Mouse (Mus musculus) embryonic facial prominence, embryonic 13.5 days (tissue): Measurements from ENCODE around the gene Smim27. TPM values are rescaled to one million over a fixed set of nuclear protein-coding genes. Genes with fewer than 3 reads are reported as not detected.

Experiments used
- ATAC-seq: fragments of 200-750 bp; cut with Nextera tagmentation; 2 replicates; pipeline ENCODE4 v1.8.0; 2017; ENCODE audit warnings: low read depth; ENCODE audit not compliant: insufficient number of reproducible peaks, insufficient read depth, low FRiP score, low TSS enrichment
- H3K27ac ChIP-seq: fragments of 300-500 bp; sonication (generic); 2 replicates; pipeline ENCODE4 v1.5.1; 2015; ENCODE audit warnings: moderate library complexity, mild to moderate bottlenecking, inconsistent platforms
- H3K27me3 ChIP-seq: fragments of 300-500 bp; sonication (generic); 2 replicates; pipeline ENCODE4 v1.6.1; 2015; ENCODE audit warnings: mild to moderate bottlenecking, inconsistent platforms
- H3K36me3 ChIP-seq: fragments of 300-500 bp; sonication (generic); 2 replicates; pipeline ENCODE4 v1.6.1; 2015; ENCODE audit warnings: mild to moderate bottlenecking, inconsistent platforms
- H3K4me1 ChIP-seq: fragments of 300-500 bp; sonication (generic); 2 replicates; pipeline ENCODE4 v1.6.1; 2015; ENCODE audit warnings: inconsistent platforms
- H3K4me2 ChIP-seq: fragments of 300-500 bp; sonication (generic); 2 replicates; pipeline ENCODE4 v1.6.1; 2015; ENCODE audit warnings: moderate library complexity, mild to moderate bottlenecking, inconsistent platforms
- H3K4me3 ChIP-seq: fragments of 300-500 bp; sonication (generic); 2 replicates; pipeline ENCODE4 v1.5.1; 2015; ENCODE audit warnings: mild to moderate bottlenecking, inconsistent platforms
- H3K9ac ChIP-seq: fragments of 300-500 bp; sonication (generic); 2 replicates; pipeline ENCODE4 v1.6.1; 2015; ENCODE audit warnings: mild to moderate bottlenecking, inconsistent platforms
- H3K9me3 ChIP-seq: fragments of 300-500 bp; sonication (generic); 2 replicates; pipeline ENCODE4 v1.6.1; 2016; ENCODE audit warnings: inconsistent platforms
- WGBS: fragments of 180-500 bp; shearing (Covaris S2); methylation state at CpG from one replicate; pipeline ENCODE4 v1.1.7; 2015; ENCODE audit warnings: mixed read lengths; 5-methylcytosine and 5-hydroxymethylcytosine counted together
- polyA plus RNA-seq: library from polyadenylated mRNA; unstranded; fragments of >200 nt; fragmentation: Nextera tagmentation; extraction: Ambion mirVana; gene quantifications from 2 replicates; pipeline ENCODE4 v1.2.1, GENCODE M21; 2015

The Smim27 gene
- polyA plus RNA-seq: 35.9 and 49.5 TPM in 2 replicates

DNA sequence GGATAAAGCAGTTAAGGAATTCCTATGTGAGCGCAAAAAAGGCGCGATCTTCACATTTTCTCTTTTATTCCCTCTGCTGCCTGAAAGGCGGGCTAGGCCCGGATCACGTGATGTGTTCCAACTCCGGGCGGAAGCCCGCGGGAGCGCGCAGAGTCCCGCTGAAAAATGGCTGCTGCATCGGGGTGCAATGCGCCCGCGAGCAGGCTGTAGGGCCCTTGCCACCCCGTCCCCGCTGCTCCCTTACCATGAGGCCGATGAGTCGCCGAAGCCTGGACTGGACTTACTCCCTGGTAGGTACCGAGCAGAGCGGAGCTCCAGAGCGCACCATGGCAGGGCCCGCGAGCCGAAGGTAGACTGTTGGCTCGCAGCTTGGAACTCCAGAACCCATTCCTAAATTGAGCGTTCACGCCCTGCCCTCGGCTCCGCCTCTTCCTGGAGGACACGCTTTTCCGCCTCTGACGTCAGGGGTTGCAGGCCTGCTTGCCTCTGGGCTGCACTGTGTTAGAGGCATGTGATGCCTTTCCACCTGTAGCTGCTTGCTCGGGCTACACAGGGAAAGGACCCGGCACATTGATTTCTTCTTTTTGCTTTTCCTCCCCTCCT, at the start of gene Smim27, which contains the start of gene Topors:
Smim27 (plus strand) TSS at position 150 of the 603 bp plus-strand sequence.
Topors (minus strand) TSS at position 421 of the 603 bp plus-strand sequence.
- ATAC-seq: peak; percentile 96
- peak within 1 kb of the TSS; percentile 99 for H3K27ac ChIP-seq
- H3K9ac ChIP-seq: peak within 1 kb of the TSS; percentile 89
- under 1% methylated on average over 38 of the region's 38 CpGs for WGBS
- H3K9me3 ChIP-seq: no peaks in the 10 kb centered on the region
- H3K4me3 ChIP-seq: peak within 1 kb of the TSS; percentile 65
- H3K4me2 ChIP-seq: peak within 1 kb of the TSS; percentile 91
- H3K4me1 ChIP-seq: peaks cover 25% of the 10 kb centered on the region
- H3K36me3 ChIP-seq: peaks cover 24% of the 10 kb centered on the region
- H3K27me3 ChIP-seq: no peaks in the 10 kb centered on the region

DNA sequence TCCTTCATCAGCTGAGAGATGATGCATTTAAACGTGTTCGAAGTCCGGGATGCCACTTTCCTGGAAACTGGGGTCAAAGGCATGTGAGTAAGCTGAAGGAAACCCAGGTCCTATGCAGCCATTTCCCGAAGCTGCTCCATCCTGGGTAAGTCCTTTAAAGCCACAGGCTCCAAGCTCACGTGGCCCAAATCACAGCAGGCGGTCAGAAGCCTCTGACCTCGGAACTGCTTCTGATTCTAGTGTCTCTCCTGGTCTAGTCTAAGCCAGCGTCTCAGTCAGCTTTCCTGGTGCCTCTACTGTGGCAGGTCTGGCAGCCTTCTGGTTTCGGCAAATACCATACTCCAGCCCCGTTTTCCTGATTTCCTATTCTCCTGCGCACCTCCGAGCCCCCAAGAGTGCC, 48.9 kb upstream of the Smim27 start:
- WGBS: 29% methylated on average over 12 of the region's 12 CpGs
- Histone ChIP-seq H3K4me1 (no peaks in the 10 kb centered on the region), H3K4me3 (no peak overlapping the region), H3K9ac (no peak overlapping the region), H3K27me3 (peaks cover 14% of the 10 kb centered on the region; the same call in 1 of the 2 replicates), H3K27ac (no peak overlapping the region), H3K9me3 (no peaks in the 10 kb centered on the region), H3K36me3 (no peaks in the 10 kb centered on the region; the same call in 1 of the 2 replicates), H3K4me2 (no peak overlapping the region)
- no peak for ATAC-seq

DNA sequence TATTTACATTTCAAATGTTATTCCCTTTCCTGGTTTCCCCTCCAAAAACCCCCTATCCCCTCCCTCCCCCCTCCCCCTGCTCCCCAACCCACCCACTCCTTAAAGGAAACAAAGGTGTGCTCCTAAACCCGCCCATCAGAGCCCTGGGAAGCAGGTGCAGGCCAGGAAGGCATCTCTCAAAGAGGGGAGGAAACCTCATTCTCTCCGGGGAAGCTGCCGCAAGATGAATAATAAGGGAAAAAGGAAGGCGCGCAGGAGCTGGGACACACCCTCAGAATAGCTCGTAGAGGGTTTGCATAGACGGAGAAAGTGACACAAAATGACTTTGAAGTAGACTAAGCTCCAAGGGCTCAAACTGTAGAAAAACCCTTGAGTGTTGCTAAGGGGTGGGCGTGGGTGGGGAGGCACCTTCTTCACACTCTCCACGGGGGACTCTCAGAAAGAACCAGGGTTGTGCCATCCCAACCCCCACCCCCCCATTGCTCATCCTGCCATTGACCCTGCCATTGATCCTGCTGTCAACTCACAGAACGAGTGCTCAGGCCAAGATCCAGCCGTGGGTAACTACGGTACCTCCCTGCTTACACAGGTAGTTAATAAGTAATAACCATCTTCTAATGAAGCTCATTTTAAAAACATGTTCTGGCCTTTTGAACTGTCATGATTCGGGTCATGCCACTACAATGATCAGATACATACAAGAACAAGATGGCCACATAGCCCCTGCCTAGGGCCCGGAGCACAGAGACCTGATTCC, 48.2 kb upstream of the Smim27 start:
- 40% methylated on average over 14 of the region's 14 CpGs for WGBS
- Histone ChIP-seq H3K9me3 (no peaks in the 10 kb centered on the region), H3K4me3 (no peak overlapping the region), H3K4me1 (no peaks in the 10 kb centered on the region), H3K36me3 (no peaks in the 10 kb centered on the region; the same call in 1 of the 2 replicates), H3K4me2 (no peak overlapping the region), H3K27me3 (peaks cover 14% of the 10 kb centered on the region; the same call in 1 of the 2 replicates), H3K9ac (no peak overlapping the region), H3K27ac (no peak overlapping the region)
- no peak for ATAC-seq

DNA sequence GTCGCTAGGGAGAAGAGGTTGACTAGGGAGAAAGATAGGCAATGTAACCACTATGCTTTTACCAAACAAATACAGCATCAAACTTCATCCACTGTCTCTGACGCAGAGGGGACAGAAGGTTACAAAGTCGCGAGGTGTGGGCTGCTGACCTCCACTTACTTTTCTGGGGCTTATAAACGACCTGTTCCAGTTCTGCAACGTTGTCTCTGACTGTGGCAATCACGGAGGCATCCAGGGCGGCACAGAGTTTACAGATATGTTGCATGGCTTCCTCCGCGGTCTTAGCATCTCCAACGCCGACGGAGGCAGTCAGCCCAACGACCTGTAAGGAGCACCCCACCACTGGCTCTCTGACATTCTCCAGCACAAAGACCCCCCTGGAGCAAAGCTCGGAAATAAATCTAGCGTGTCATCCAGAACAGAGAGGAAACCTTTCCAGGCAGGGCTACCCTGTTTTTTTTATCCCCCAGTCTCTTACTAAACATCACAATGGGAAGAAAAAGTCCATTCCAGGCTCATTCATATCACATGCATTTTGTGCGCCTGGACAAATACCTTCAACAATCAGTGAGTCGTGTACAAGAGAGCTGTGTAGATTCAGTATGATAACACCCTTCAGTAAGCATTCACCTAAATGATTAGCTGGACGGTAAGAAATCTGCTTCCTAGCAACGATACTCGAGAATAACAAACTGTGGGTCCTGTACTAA, 47.3 kb upstream of the Smim27 start:
- no peaks in the 10 kb centered on the region for H3K4me1 ChIP-seq
- no peaks in the 10 kb centered on the region; the same call in 1 of the 2 replicates for H3K36me3 ChIP-seq
- H3K27me3 ChIP-seq: peaks cover 14% of the 10 kb centered on the region; the same call in 1 of the 2 replicates
- H3K9ac ChIP-seq: no peak overlapping the region
- no peaks in the 10 kb centered on the region for H3K9me3 ChIP-seq
- 52% methylated on average over 21 of the region's 21 CpGs for WGBS
- H3K27ac ChIP-seq: no peak overlapping the region
- no peak for ATAC-seq
- H3K4me2 ChIP-seq: no peak overlapping the region
- no peak overlapping the region for H3K4me3 ChIP-seq

DNA sequence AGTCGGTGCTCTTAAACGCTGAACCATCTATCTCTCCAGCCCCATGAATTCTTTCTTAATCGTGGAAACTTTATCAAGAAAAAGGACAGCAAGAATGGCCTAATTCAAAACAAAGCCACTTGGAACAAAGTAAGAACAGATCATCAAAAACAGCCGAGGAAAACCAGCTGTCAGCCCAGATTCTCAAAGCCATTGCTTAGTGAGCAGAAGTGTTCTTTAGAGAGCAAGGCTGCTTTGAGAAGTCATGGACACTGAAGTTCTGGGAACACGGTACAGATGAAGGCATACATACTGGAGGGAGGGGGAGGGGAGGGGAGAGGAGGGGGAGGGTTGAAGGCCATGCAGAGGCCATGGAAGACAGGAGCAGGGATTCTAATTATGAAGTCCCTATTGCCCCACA, 43.3 kb upstream of the Smim27 start:
- Histone ChIP-seq H3K4me2 (no peak overlapping the region), H3K9ac (no peak overlapping the region), H3K27ac (no peak overlapping the region), H3K4me1 (no peaks in the 10 kb centered on the region), H3K9me3 (no peaks in the 10 kb centered on the region), H3K27me3 (peaks cover 7% of the 10 kb centered on the region; the same call in 1 of the 2 replicates), H3K4me3 (no peak overlapping the region), H3K36me3 (no peaks in the 10 kb centered on the region; the same call in 1 of the 2 replicates)
- no peak for ATAC-seq
- WGBS: 55% methylated on average over 5 of the region's 5 CpGs

DNA sequence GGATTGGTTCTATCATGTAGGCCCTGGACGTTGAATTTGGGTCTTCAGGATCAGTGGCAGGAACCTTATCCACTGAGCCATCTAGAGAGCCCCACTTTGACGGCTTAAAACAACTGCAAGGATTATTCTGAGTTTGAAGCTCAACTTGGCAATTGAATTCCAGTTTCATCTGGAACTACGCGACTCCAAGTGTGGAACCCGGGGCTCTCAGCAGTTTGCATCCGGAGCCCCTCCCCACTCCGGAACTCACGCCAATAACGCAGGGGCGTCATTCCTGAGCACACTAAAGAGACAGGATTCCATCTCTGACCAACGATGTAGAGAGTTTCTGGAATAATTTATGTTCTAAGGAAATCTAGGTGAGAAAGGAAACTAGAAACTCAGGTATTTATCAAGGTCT, 42.2 kb upstream of the Smim27 start:
- Histone ChIP-seq H3K27me3 (no peaks in the 10 kb centered on the region), H3K4me3 (no peak overlapping the region), H3K36me3 (no peaks in the 10 kb centered on the region; the same call in 1 of the 2 replicates), H3K27ac (no peak overlapping the region), H3K9me3 (no peaks in the 10 kb centered on the region), H3K4me2 (no peak overlapping the region), H3K9ac (no peak overlapping the region), H3K4me1 (no peaks in the 10 kb centered on the region)
- WGBS: 89% methylated on average over 11 of the region's 11 CpGs
- ATAC-seq: no peak

DNA sequence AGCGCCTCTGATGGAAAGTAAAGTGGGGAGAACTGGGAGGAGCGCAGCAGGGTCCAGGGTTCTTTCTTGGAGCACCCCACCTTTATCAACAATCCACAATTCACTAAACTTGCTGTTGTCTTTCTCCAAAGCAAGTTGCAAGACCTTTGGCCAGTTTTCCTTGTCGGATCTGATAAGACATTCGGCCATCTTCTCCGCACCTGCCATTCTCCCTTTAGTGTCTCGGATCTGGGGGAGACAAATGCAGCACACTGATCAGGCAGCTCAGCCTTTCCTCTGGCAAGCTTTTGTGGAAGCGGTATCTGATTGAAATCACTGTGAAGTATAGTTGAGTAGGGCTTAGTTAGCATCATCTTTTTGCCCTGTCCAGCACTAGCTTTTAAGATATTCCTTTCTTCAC, 41.5 kb upstream of the Smim27 start:
- Histone ChIP-seq H3K4me1 (no peaks in the 10 kb centered on the region), H3K36me3 (no peaks in the 10 kb centered on the region; the same call in 1 of the 2 replicates), H3K27me3 (no peaks in the 10 kb centered on the region), H3K9me3 (no peaks in the 10 kb centered on the region), H3K4me3 (no peak overlapping the region), H3K27ac (no peak overlapping the region), H3K4me2 (no peak overlapping the region), H3K9ac (no peak overlapping the region)
- ATAC-seq: no peak
- 90% methylated on average over 7 of the region's 7 CpGs for WGBS

DNA sequence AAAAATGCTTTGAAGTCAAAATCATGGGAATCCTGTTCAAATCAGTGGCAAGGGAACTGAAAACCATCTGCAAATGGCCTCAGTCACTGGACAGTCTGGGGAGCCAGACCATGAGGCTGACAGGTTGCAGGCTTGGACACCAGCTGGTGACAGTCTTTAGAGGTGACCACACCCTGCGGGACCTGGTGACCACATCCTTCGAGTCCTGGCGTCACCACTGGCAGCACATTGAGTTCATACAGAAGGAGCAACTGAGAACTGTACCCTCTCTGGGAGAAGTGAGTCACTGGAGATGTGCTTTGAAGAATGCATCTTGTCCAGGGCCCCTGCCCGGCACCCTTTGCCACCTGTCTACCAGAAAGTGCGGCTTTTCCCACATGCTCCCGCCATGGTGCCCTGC, 39.7 kb upstream of the Smim27 start:
- no peak overlapping the region for H3K4me3 ChIP-seq
- H3K27me3 ChIP-seq: no peaks in the 10 kb centered on the region
- no peak overlapping the region for H3K4me2 ChIP-seq
- WGBS: 91% methylated on average over 6 of the region's 6 CpGs
- no peaks in the 10 kb centered on the region for H3K36me3 ChIP-seq
- no peak overlapping the region for H3K9ac ChIP-seq
- no peaks in the 10 kb centered on the region for H3K9me3 ChIP-seq
- H3K27ac ChIP-seq: no peak overlapping the region
- no peaks in the 10 kb centered on the region for H3K4me1 ChIP-seq
- no peak for ATAC-seq

DNA sequence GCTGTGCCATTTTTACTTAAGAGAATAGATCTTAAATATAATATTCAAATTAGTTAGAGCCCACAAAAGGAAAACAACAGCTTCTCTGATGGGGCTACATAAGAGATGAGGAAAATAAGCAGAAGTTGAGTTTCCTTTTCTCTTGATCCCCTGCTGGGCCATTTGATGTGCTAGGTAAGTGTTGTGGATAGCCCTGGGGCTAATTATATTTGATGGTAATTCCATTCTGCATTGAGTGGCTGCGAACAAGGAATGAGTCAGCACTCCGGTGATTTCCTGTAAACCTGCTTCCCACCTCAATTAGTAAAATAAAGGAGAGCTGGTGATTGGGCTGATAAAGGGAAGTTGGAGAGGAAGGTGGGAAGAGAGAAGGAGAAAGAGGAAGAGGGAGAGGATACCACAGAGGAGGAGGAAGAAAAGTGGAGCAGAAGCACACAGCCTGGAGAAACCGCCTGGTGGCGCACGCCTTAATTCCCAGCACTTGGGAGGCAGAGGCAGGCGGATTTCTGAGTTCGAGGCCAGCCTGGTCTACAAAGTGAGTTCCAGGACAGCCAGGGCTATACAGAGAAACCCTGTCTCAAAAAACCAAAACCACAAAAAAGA, 36.2 kb upstream of the Smim27 start:
- no peak for ATAC-seq
- no peaks in the 10 kb centered on the region for H3K27me3 ChIP-seq
- H3K27ac ChIP-seq: no peak overlapping the region
- WGBS: 89% methylated on average over 7 of the region's 7 CpGs
- no peak overlapping the region for H3K4me3 ChIP-seq
- H3K9ac ChIP-seq: no peak overlapping the region
- no peaks in the 10 kb centered on the region for H3K36me3 ChIP-seq
- no peak overlapping the region for H3K4me2 ChIP-seq
- no peaks in the 10 kb centered on the region for H3K4me1 ChIP-seq
- no peaks in the 10 kb centered on the region for H3K9me3 ChIP-seq

DNA sequence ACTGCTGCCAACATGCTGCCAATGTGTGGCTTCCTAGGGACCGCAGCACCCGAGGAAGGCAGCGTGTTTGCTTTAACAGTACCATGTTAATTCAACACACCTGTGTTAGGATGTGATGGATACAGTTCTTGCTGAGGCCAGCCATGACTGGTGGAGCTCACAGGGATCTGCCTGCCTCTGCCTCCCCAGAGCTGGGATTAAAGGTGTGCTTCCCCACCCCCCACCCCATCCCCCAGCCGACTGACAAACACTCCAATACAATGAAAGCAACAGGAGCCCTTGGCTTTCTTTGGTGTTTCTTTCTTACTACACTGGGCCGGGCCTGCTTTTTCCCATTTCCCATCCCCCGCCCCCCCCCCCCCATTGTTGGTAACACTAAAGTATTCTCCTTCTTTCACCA, 35.1 kb upstream of the Smim27 start:
- Histone ChIP-seq H3K9me3 (no peaks in the 10 kb centered on the region), H3K9ac (no peak overlapping the region), H3K27me3 (no peaks in the 10 kb centered on the region), H3K36me3 (no peaks in the 10 kb centered on the region), H3K27ac (no peak overlapping the region), H3K4me2 (no peak overlapping the region), H3K4me1 (peaks cover 8% of the 10 kb centered on the region; the same call in 1 of the 2 replicates), H3K4me3 (no peak overlapping the region)
- ATAC-seq: no peak
- WGBS: 74% methylated on average over 6 of the region's 6 CpGs

DNA sequence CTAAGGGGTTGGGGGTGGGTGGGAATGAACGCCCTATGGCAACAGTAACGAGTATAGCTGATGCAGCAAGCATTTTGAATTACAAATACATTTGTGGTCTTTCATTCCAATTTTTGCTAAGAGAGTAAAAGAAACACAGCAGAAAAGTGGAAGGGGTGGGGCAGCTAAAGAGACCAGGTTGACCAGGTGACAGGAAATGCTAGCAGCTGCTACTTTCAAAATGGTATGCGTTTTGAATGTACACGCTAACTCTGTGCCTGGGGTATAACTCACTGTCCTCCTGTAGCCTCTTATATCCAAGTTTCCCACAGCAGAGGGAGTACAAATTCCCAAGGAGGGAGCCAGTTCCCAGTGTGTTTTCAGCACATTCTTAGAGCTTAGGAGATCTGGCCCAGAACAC, 32.5 kb upstream of the Smim27 start:
- no peak overlapping the region for H3K27ac ChIP-seq
- no peak overlapping the region for H3K9ac ChIP-seq
- ATAC-seq: no peak
- WGBS: 79% methylated on average over 4 of the region's 4 CpGs
- H3K4me3 ChIP-seq: no peak overlapping the region
- H3K9me3 ChIP-seq: no peaks in the 10 kb centered on the region
- peaks cover 14% of the 10 kb centered on the region for H3K4me1 ChIP-seq
- H3K36me3 ChIP-seq: no peaks in the 10 kb centered on the region
- H3K27me3 ChIP-seq: no peaks in the 10 kb centered on the region
- H3K4me2 ChIP-seq: no peak overlapping the region
